Mouse (Mus musculus): ENCODE data around the gene Zfp985.
"Not testable (repeated sequence)": the region's sequence is repeated elsewhere in the genome, so short reads cannot be mapped to it uniquely, and the experiment has no call there.

Gene Zfp985

GRCm38 (mm10) chr4:147553071-147553470 lies at the start of gene Zfp985:
TSS of gene Zfp985 (plus strand) at chr4:147553277.
- DNase-seq: not testable (repeated sequence)

- DNase-seq: no peak
Observed at GRCm38 (mm10) chr4:147509174-147509573, 43.9 kb upstream of the Zfp985 start.

GRCm38 (mm10) chr4:147518981-147519380 lies 34.1 kb upstream of the Zfp985 start:
- no peak for DNase-seq

- no peak for DNase-seq
Observed at GRCm38 (mm10) chr4:147520100-147520499, 33.0 kb upstream of the Zfp985 start.

GRCm38 (mm10) chr4:147525125-147525524 lies 28.0 kb upstream of the Zfp985 start:
- no peak for DNase-seq

GRCm38 (mm10) chr4:147530366-147530765 lies 22.7 kb upstream of the Zfp985 start:
- DNase-seq: no peak

- DNase-seq: not testable (repeated sequence)
Observed at GRCm38 (mm10) chr4:147535916-147536315, 17.2 kb upstream of the Zfp985 start.

GRCm38 (mm10) chr4:147537702-147538101 lies 15.4 kb upstream of the Zfp985 start:
- no peak for DNase-seq

- DNase-seq: not testable (repeated sequence)
Observed at GRCm38 (mm10) chr4:147539918-147540317, 13.2 kb upstream of the Zfp985 start, which contains the start of gene Gm16503. TSS of gene Gm16503 (plus strand) at chr4:147540218.

- DNase-seq: no peak
Observed at GRCm38 (mm10) chr4:147541105-147541504, 12.0 kb upstream of the Zfp985 start.

GRCm38 (mm10) chr4:147554361-147554760 lies 1.3 kb downstream of the Zfp985 start:
- not testable (repeated sequence) for DNase-seq

GRCm38 (mm10) chr4:147556921-147557320 lies 3.8 kb downstream of the Zfp985 start:
- not testable (repeated sequence) for DNase-seq

- DNase-seq: not testable (repeated sequence)
Observed at GRCm38 (mm10) chr4:147558011-147558410, 4.9 kb downstream of the Zfp985 start.

GRCm38 (mm10) chr4:147559096-147559495 lies 6.0 kb downstream of the Zfp985 start:
- peak in 1 of 2 experiments; percentile 15 for DNase-seq

GRCm38 (mm10) chr4:147565426-147566220 lies 12.5 kb downstream of the Zfp985 start:
- DNase-seq: no peak

GRCm38 (mm10) chr4:147571156-147571555 lies 18.1 kb downstream of the Zfp985 start:
- not testable (repeated sequence) for DNase-seq

GRCm38 (mm10) chr4:147579371-147579770 lies 26.3 kb downstream of the Zfp985 start:
- DNase-seq: not testable (repeated sequence)

GRCm38 (mm10) chr4:147586511-147587473 lies 33.7 kb downstream of the Zfp985 start:
- no peak for DNase-seq

- not testable (repeated sequence) for DNase-seq
Observed at GRCm38 (mm10) chr4:147594630-147595029, 41.6 kb downstream of the Zfp985 start.

GRCm38 (mm10) chr4:147597685-147598084 lies 44.6 kb downstream of the Zfp985 start:
- no peak for DNase-seq

- no peak for DNase-seq
Observed at GRCm38 (mm10) chr4:147598831-147599230, 45.8 kb downstream of the Zfp985 start.

- DNase-seq: no peak
Observed at GRCm38 (mm10) chr4:147601881-147602280, 48.8 kb downstream of the Zfp985 start.

GRCm38 (mm10) chr4:147603806-147604205 lies 50.7 kb downstream of the Zfp985 start:
- DNase-seq: no peak

All from lung, adult 18-20 months (tissue).